Mouse (Mus musculus) frontal cortex, postnatal 36 days (tissue): Measurements from ENCODE around the gene Nrf1.

Experiments
- DNase-seq, 2 experiments: peaks; one replicate each; pipeline ENCODE4 v3.0.0; 2022; ENCODE audit warnings: low spot score in 2 of 2

Gene Nrf1

DNA sequence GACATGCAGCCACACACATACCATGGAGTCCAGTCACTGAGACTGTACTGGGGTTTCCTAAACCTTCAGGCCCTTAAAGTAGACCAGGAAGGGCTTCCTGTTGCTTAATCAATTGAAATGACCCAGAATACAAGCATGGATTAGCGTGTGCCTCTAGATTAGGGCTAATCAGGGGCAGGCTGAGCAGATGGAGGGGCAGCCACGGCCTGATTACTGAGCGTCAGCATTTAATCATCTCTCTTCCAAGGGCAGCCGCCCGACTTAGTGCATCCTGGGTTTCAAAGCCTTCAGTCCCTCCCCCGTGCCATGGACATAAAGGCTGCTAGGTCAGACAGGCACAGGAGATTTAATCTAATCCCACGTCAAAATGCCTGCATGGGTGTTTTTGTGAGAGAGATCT lies 99.3 kb downstream of the Nrf1 start:
- DNase-seq, result no peak

DNA sequence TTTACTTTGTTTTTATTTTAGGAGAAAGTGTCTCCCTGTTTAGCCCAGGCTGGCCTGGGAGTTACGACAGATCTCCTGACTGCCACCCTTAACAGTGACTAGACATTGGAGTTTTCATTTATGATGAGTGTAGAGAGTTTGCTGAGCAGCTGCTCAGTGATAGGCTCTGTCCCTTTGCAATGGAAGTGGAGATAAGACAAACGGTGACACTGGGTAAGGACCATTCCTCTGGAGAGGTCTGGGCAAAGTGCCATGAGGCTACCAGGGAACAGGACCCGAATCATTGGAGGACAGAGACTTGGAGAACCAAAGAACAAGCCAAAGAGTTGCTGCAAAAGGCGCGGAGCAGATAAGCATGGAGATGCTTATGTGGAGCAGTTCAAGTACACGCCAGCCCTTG lies 100.0 kb downstream of the Nrf1 start:
- no peak for DNase-seq

DNA sequence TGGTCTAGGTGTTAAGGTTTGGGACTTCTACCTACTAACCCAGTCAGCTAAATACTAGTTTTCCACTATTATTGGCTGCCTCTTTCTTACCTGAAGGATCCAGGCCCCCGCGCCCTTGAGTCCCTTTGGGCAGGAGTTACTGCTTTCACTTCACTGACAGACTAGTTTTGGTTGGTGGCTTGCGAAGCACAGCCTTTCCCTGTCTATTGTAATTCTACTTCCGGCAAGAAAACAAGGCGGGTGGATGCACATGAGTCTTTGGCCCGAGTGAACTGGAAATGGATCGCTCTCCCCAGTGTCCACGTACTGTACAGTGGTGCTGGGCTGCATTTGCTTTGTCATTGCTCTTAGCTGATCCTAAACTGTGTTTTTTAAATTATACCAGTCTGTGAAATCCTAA lies 102.7 kb downstream of the Nrf1 start:
- no peak for DNase-seq

DNA sequence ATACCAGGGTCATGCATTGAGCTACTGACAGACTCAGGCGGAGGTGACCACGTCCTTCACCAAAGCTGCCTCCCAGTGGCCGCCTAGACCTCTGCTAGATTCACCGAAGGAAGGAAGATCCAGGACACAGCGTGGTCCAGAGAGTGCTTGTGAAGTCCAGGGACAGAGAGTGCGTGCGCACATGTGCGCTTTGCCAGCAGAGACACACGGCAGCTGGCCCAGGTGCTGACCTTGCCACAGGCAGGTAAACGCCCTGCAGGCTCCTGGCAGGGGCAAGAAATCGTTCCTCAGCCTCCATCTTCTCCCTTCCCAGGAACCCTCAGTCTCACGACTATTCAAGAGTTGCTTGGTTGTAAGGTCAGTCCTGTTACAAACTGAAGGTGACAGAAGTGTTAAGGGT lies 104.4 kb downstream of the Nrf1 start:
- no peak for DNase-seq

GRCm38 (mm10) chr6:30152649-30153048 lies 104.9 kb downstream of the Nrf1 start:
- DNase-seq, result no peak

- no peak for DNase-seq
Measured at GRCm38 (mm10) chr6:30153076-30153475, 105.3 kb downstream of the Nrf1 start.

DNA sequence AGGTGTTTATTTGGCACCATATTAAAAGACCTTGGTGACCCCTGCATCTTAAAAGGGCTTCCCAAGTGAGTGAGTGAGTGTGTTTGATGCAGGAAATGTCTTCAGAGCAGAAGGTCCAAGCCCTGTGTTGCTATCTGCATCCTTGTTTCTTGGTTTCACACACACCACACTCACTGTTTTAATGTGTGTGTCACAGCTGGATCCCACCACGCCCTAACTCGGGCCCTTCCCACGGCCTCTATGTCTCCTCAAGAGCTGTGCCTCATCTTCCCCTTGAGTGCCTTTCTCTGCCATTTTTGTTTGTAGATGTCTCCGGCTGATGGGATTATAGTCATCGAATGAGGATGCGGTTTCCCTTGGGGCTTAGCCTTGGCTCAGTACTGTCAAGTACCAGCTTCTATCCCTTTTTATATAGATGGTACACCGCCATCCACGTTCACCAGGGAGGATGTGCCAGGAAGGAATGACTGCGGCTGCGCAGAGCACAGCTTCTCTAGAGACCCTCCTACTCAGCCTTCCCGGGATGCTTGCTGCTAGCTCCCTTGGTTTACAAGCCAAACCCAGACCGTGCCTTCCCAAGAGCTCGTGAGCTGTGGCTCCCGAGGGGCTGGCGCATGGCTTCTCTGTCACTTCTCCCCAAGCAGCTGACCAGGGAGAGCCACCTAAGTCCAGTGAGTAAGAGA lies 106.1 kb downstream of the Nrf1 start:
- no peak for DNase-seq

GRCm38 (mm10) chr6:30159516-30160045 lies 111.8 kb downstream of the Nrf1 start:
- DNase-seq, result no peak

DNA sequence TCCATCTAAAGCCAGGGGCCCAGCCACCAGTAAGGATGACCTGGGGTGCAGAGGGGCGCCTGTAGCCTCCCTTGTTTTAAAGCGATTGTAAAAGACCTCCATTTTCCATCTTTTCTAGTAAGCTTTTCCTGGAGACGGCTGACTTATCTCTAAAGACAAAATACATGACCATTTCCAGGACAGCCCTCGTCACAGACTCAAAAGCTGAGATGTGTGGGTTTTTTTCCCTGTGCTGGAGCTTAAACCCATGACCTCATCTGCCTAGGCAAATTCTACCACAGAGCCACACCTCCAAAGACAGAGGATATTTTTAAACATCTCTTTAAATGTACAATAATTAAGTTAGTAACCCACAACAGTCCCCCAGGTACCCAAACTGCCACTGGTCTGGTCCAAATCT lies 112.6 kb downstream of the Nrf1 start:
- DNase-seq, result no peak

DNA sequence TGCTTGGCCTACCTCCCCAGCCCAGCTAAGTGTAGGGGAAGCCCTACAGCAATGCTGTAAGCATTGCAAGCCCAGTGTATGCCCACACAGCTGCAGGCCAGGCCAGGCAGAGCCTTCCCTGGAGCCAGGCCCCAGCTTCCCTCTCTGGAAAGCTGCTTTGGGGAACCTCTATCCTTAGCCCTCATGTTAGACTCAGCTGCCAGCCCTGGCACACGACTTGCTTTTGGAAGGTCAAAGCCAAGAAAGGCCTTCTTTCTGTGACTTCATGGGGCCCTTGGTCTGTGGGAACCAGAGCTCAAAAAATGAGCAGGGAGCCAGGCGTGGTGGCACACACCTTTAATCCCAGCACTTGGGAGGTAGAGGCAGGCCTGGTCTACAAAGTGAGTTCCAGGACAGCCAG lies 113.8 kb downstream of the Nrf1 start:
- no peak for DNase-seq

DNA sequence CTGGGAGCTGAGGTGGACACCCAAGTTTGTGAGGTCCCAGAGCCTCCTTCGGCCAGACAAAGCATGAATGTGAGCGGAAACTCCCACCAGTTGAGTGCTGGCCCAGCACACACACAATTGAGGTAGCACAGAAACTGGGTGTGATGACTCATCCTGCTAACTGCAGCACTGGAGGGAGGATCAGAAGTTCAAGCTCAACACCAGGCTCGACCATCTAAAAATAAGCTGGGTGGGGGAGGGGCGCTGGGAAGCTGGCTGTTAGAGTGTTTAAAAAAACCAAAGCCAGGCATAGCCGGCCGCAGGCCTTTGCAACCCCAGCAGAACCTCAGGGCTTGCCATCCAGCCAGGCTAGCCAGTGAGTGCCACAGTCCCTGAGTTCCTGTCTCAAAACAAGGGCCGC lies 114.3 kb downstream of the Nrf1 start:
- DNase-seq, result no peak

DNA sequence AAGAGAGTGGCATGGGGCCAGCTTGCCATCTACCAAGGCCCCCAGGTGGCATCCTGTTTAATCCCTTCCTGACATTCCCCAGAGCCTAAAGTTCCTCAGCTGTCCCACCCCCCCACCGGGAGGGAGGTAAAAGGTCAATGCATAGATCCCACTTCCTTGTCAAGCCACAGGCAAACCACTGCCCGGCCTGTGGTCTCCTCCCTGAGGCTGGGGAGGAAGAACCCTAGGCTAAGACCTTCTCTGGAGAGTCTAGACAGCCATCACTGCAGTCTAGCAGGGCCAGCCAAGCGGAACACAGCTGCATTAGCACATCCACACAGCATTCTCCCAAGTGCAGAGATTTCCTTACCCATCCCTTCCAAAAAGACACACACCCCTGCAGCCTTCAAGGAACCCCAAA lies 118.6 kb downstream of the Nrf1 start:
- DNase-seq, result no peak

DNA sequence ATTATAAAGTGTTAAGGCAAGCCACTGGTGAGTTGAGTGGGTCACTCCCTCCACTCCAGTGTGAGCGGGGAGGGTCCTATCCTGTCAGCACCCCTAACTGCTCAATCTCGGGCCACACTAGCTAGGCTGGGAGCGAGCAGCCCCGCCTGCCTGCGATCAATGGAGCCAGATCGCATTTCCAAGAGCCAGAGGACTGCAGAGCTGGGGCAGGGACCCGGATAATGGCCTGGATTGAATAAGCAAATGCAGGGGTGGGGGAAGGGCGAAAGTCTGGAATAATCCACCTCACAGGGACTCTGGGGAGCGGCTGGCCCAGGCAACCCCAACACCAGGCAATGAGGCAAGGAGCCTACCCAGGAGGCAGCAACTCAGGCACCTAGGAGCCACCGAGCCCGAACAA lies 119.4 kb downstream of the Nrf1 start:
- no peak for DNase-seq

DNA sequence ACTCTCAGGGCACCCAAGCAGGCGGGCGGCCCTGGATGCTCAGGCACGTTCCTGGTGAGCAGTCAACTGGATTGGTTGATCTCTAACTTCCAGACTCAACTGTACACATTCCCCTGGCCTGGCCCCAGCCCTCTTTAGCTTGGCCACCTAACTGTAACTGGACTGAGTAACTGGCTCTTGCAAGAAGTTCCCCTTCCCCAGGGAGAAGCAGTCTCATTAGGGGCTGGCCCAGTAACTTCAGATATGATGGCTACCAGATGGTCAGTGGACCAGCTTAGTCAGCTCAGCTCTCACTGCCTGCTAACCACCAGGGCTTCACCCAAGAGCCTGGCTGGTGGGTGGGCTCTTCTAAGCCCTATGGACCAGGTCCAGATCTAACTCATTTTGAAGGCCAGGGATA lies 120.5 kb downstream of the Nrf1 start:
- DNase-seq, result no peak

DNA sequence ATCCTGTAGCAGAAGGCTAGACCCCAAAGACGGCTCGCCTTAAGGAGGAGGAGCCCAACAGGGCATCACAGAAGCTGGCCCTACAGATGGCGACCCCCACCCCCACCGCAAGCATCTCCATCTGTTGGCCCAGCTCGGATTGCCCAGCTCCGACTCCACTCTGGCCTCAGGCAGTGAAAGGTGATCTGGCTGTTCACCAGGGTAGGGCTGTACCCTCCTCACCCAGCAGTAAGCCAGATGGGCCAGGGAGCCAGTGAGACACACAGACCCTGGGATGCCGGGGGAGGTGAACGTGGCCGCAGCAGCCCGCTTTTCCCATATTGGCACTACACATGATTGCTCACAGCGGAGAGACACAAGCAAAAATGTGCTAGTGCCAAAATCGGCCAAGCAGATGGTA lies 121.4 kb downstream of the Nrf1 start:
- DNase-seq, result no peak

DNA sequence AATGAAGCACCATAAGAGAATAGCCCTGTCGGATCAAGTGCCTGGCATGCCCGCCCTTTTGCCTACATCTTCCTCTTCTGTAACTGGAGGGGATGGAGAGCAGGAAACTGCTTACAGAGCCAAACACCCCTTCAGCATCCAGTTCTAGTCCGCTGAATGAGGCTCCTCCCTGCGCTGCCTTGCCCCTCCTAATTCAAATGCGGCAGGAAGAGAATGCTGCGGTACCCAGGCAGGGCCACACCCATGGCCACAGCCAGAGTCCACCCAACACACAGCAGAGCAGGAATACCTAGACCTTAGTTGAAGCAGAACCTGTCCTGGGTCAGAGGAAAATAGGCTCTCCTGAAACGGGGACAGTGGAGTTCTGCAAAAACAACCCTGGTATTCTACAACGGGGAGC lies 123.4 kb downstream of the Nrf1 start:
- DNase-seq, result no peak

GRCm38 (mm10) chr6:30171967-30172366 lies 124.2 kb downstream of the Nrf1 start:
- DNase-seq, result no peak

GRCm38 (mm10) chr6:30172441-30172819 lies 124.6 kb downstream of the Nrf1 start:
- no peak for DNase-seq

DNA sequence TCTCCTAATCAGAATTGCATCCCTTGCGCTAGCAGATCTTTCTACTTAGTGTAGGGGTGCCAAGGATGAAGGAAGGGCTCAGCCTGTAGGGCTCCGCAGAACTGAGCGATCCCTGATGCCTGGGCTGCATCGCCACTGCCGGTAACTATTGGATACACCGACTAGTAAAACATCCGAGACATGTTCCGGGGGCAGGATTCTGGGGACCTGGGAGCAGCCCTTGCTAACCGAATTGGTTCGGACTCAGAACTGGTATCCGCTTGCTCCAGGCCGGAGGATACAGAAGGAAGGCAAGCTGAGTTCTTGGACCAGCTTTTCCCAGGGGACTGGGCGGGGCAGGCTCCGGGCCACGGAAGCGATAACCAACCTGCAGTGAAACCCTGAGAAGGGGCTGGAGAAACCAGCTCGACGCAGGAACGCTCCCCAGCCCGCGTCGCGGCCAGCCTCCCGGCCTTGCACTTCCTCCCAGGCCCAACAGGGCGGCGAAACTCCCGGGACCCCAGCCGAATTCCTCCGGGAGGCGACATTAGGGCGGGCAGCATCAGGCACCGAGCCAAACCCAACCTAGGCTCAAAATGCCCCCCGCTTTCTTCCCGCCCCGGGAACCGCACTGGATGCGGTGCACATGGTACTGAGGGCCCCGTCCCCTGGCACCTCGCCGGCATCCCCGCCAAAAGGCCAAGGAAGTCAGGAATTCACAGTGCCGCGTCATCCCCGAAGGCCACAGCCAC lies 125.2 kb downstream of the Nrf1 start:
- DNase-seq, result peak in 1 of 2 experiments; percentile 19

GRCm38 (mm10) chr6:30173551-30174460 lies 126.0 kb downstream of the Nrf1 start:
- no peak for DNase-seq

DNA sequence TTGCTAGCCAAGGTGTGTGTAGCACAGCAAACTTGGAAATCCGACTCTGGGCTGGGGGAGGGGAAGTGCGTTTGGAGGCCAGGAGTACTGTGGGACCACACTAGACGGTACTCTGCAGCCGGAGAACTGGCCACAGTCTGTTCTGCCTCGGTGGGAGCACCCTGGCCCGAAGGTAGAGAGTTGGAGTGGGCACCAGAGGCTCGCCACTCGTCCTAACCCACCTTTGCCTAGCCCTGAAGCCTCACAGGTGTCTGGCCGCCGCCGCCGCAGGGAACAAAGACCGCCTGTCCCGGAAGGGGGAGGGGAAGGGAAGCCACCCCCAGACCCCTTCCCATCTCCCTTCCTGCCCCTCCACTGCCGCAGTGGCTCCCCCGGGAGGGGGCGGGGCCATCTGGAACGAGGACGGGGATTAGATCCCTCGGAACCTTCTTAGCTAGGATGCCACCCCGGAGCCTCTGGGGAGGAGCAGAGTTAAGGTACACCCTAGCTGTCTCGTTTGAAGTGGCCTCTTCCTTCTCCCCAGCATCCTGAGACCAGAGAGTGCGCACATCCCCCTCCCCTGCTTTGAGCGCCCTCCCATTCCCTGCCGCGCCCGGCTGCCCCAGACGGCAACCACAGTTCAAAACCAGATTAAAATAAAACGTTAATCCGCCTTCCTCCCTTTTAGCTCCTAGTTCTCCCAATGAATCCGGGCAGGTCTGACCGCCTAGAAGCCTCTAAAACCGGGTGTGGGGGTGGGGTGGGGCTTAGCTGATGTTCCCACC lies 126.9 kb downstream of the Nrf1 start:
- DNase-seq, result no peak
